Mouse (Mus musculus) left cerebral cortex, adult 9 months (tissue): Measurements from ENCODE around the gene St14.
"Not testable (repeated sequence)": the region's sequence is repeated elsewhere in the genome, so short reads cannot be mapped to it uniquely, and the experiment has no call there.

Experiments used
- DNase-seq, 2 experiments: peaks; one replicate each; pipeline ENCODE4 v3.0.0; 2022; ENCODE audit warnings: low spot score in 2 of 2

The St14 gene

GRCm38 (mm10) chr9:31131205-31131968 lies at the start of gene St14:
Gene St14, minus strand, starts transcription at chr9:31131853.
- DNase-seq: no peak

- no peak for DNase-seq
Observed at GRCm38 (mm10) chr9:31177692-31178091, 46.0 kb upstream of the St14 start.

- DNase-seq: peak; percentile 64 to 91
Observed at GRCm38 (mm10) chr9:31176379-31177130, 44.9 kb upstream of the St14 start.

GRCm38 (mm10) chr9:31175978-31176377 lies 44.3 kb upstream of the St14 start:
- no peak for DNase-seq

GRCm38 (mm10) chr9:31175346-31175745 lies 43.7 kb upstream of the St14 start:
- no peak for DNase-seq

GRCm38 (mm10) chr9:31168356-31169093 lies 36.9 kb upstream of the St14 start:
- no peak for DNase-seq

GRCm38 (mm10) chr9:31167305-31167704 lies 35.7 kb upstream of the St14 start:
- no peak for DNase-seq

- not testable (repeated sequence) for DNase-seq
Observed at GRCm38 (mm10) chr9:31165505-31165904, 33.9 kb upstream of the St14 start.

GRCm38 (mm10) chr9:31163327-31163726 lies 31.7 kb upstream of the St14 start:
- no peak for DNase-seq

- DNase-seq: no peak
Observed at GRCm38 (mm10) chr9:31162911-31163310, 31.3 kb upstream of the St14 start.

GRCm38 (mm10) chr9:31159910-31160309 lies 28.3 kb upstream of the St14 start:
- DNase-seq: no peak

GRCm38 (mm10) chr9:31156594-31156993 lies 24.9 kb upstream of the St14 start:
- no peak for DNase-seq

GRCm38 (mm10) chr9:31151050-31151449 lies 19.4 kb upstream of the St14 start:
- DNase-seq: no peak

- no peak for DNase-seq
Observed at GRCm38 (mm10) chr9:31148135-31148534, 16.5 kb upstream of the St14 start.

GRCm38 (mm10) chr9:31145272-31145925 lies 13.7 kb upstream of the St14 start:
- DNase-seq: peak; percentile 22 to 46

- no peak for DNase-seq
Observed at GRCm38 (mm10) chr9:31142924-31143323, 11.3 kb upstream of the St14 start.

- no peak for DNase-seq
Observed at GRCm38 (mm10) chr9:31133131-31133530, 1.5 kb upstream of the St14 start.

GRCm38 (mm10) chr9:31130357-31131204 lies 1.1 kb downstream of the St14 start:
- DNase-seq: no peak

- DNase-seq: no peak
Observed at GRCm38 (mm10) chr9:31129956-31130355, 1.7 kb downstream of the St14 start.

- no peak for DNase-seq
Observed at GRCm38 (mm10) chr9:31127876-31128465, 3.7 kb downstream of the St14 start.

GRCm38 (mm10) chr9:31126079-31126478 lies 5.6 kb downstream of the St14 start:
- no peak for DNase-seq
